9 mouse cellular contexts compared by ENCODE assay signal in the genomic region with DNA sequence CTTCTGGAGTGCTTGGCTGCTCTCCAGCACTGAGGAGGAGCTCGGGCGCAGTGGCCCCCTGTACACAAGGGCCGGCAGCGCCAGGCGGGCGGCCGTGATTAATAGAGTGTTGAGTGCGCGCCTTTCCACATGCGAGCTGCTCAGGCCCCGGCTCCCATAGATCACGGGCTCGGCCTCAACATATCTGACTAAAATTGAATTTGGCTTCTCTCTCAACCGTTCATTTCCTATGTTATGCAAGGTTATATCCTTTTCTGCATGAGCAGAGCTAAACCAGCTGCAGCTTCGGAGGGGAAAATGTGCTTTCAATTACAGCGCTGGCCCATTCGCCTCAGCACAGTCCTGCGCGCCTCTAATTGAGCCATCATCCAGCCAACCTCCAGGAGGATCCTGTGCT.
DNase-seq lines count a peak whose midpoint lies in the region; ATAC-seq and TF ChIP-seq lines count a peak whose summit lies in the region.
"Had no signal": no experiment of that assay in that cellular context is flagged by ENCODE, and none has a peak within 500 bp of the region (broad histone marks: within the 10 kb centered on the region; RNA-seq: fewer than 3 reads in every experiment).

No protein-coding gene starts in this region.

- DNase-seq in urinary bladder, postnatal 10 days (ENCODE audit: low spot score) = peak; percentile 24
- no peak for DNase-seq in urinary bladder, adult 2 months (ENCODE audit: low spot score)
- peak; percentile 59 to 65 for DNase-seq in kidney, adult 8-10 months
- peak; percentile 48 for DNase-seq in lung, postnatal 25 days (ENCODE audit: low spot score)
- DNase-seq in stomach, postnatal 0 days (ENCODE audit: low spot score) = peak; percentile 73
- no peak for DNase-seq in left cerebral cortex, adult 18-20 months (ENCODE audit: low spot score in 2 of 2)

- no peak for TF ChIP-seq EP300 in stomach, postnatal 0 days (optimal IDR thresholded peaks at IDR 0.05)

- 11% methylated on average over 19 of the region's 19 CpGs for WGBS in embryonic facial prominence, embryonic 13.5 days
- 29% methylated on average over 19 of the region's 19 CpGs for WGBS in heart, embryonic 12.5 days
- 14% methylated on average over 19 of the region's 19 CpGs for WGBS in stomach, postnatal 0 days

- H3K27me3 ChIP-seq in embryonic facial prominence, embryonic 13.5 days = peaks cover 69% of the 10 kb centered on the region
- H3K27me3 ChIP-seq in heart, embryonic 12.5 days (replicated peaks) = no peaks in the 10 kb centered on the region
- no peaks in the 10 kb centered on the region for H3K27me3 ChIP-seq in stomach, postnatal 0 days (ENCODE audit: control insufficient read depth, insufficient read depth, low read length)

- peak overlapping the region; percentile 22 for H3K4me3 ChIP-seq in embryonic facial prominence, embryonic 13.5 days
- H3K4me3 ChIP-seq in heart, embryonic 12.5 days = no peak overlapping the region
- no peak overlapping the region for H3K4me3 ChIP-seq in stomach, postnatal 0 days (ENCODE audit: low read depth, low read length)

- H3K4me1 ChIP-seq in embryonic facial prominence, embryonic 13.5 days = peaks cover 17% of the 10 kb centered on the region
- peaks cover 28% of the 10 kb centered on the region for H3K4me1 ChIP-seq in heart, embryonic 12.5 days (replicated peaks)
- H3K4me1 ChIP-seq in stomach, postnatal 0 days (replicated peaks; ENCODE audit: control insufficient read depth, insufficient read depth) = no peaks in the 10 kb centered on the region

- no peak for TF ChIP-seq CTCF in stomach, postnatal 0 days (IDR thresholded peaks at IDR 0.05; ENCODE audit: low read depth)

- peaks cover 5% of the 10 kb centered on the region; the same call in 1 of the 2 replicates for H3K9me3 ChIP-seq in embryonic facial prominence, embryonic 13.5 days
- H3K9me3 ChIP-seq in heart, embryonic 12.5 days (replicated peaks) = peaks cover 6% of the 10 kb centered on the region
- no peaks in the 10 kb centered on the region for H3K9me3 ChIP-seq in stomach, postnatal 0 days (ENCODE audit: control insufficient read depth, low read length)

- peak; percentile 91 for ATAC-seq in embryonic facial prominence, embryonic 13.5 days (ENCODE audit: insufficient number of reproducible peaks, insufficient read depth, low FRiP score, low TSS enrichment, low read depth)
- ATAC-seq in heart, embryonic 12.5 days (ENCODE audit: insufficient number of reproducible peaks, low FRiP score) = peak; percentile 80
- ATAC-seq in stomach, postnatal 0 days (ENCODE audit: low FRiP score, low TSS enrichment) = peak; percentile 83

- H3K27ac ChIP-seq in embryonic facial prominence, embryonic 13.5 days = peak overlapping the region; percentile 72
- H3K27ac ChIP-seq in heart, embryonic 12.5 days (ENCODE audit: poor library complexity, severe bottlenecking) = peak overlapping the region; percentile 77
- peak overlapping the region; percentile 67 for H3K27ac ChIP-seq in stomach, postnatal 0 days (replicated peaks)
- H3K27ac ChIP-seq: macrophage had no signal

- peaks cover 15% of the 10 kb centered on the region for H3K36me3 ChIP-seq in embryonic facial prominence, embryonic 13.5 days
- H3K36me3 ChIP-seq in heart, embryonic 12.5 days = peaks cover 21% of the 10 kb centered on the region
- H3K36me3 ChIP-seq in stomach, postnatal 0 days (ENCODE audit: control insufficient read depth, insufficient read depth, low read length) = no peaks in the 10 kb centered on the region

- H3K9ac ChIP-seq in embryonic facial prominence, embryonic 13.5 days = no peak overlapping the region
- no peak overlapping the region for H3K9ac ChIP-seq in heart, embryonic 12.5 days
- H3K9ac ChIP-seq in stomach, postnatal 0 days (ENCODE audit: low read length) = no peak overlapping the region

- H3K4me2 ChIP-seq in embryonic facial prominence, embryonic 13.5 days = peak overlapping the region; percentile 48
- peak overlapping the region; percentile 41; the same call in 1 of the 2 replicates for H3K4me2 ChIP-seq in heart, embryonic 12.5 days
- peak overlapping the region; percentile 35 for H3K4me2 ChIP-seq in stomach, postnatal 0 days (replicated peaks; ENCODE audit: low read depth)

Comparison
In these comparisons a context has a peak if more than half of its experiments do, and no peak if none do; other contexts are left out.
1. DNase-seq: peak in urinary bladder, postnatal 10 days (single experiment), kidney, adult 8-10 months (2 of 2), lung, postnatal 25 days (single experiment) and stomach, postnatal 0 days (single experiment); none in urinary bladder, adult 2 months (single experiment) and left cerebral cortex, adult 18-20 months (0 of 2).
2. Peak in every context shown above with its lines, with median percentiles within 50 percentile points of each other: ATAC-seq, H3K27ac ChIP-seq and H3K4me2 ChIP-seq.